Comparison of ENCODE assay signal across 14 mouse cellular contexts in the genomic region with DNA sequence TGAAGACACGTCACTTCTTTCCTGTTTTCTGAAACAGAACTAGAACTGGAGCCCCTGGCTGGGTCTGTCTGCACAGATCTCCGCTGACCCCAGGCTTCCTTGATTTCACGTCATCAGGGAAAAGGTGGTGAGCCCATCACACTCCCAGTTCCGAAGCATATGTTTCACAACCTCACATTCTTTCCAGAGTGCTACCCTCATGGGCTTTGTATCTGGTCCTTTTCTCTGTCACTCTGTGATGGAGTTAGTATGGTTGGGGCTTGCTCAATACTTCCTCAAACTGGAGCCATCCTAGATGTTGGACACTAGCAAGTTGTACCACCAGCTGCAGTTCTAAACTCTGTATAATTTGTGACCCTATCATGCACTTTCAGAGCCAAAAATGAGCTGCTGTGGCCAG.
"Had no signal": no experiment of that assay in that cellular context is flagged by ENCODE, and none has a peak within 500 bp of the region (broad histone marks: within the 10 kb centered on the region; RNA-seq: fewer than 3 reads in every experiment).

No protein-coding gene starts in this region.

- H3K9me3 ChIP-seq: limb, embryonic 15.5 days; liver, embryonic 13.5 days; midbrain, embryonic 10.5 days; neural tube, embryonic 15.5 days had no signal

- H3K27ac ChIP-seq: layer of hippocampus, adult 2 months; limb, embryonic 15.5 days; liver, embryonic 13.5 days; midbrain, embryonic 10.5 days; neural tube, embryonic 15.5 days; stomach, postnatal 0 days had no signal

- H3K4me3 ChIP-seq: layer of hippocampus, adult 2 months; limb, embryonic 15.5 days; liver, embryonic 13.5 days; midbrain, embryonic 10.5 days; myocyte; neural tube, embryonic 15.5 days had no signal

- H3K4me2 ChIP-seq: limb, embryonic 15.5 days; liver, embryonic 13.5 days; neural tube, embryonic 15.5 days had no signal

- H3K4me1 ChIP-seq: limb, embryonic 15.5 days; neural tube, embryonic 15.5 days had no signal

- DNase-seq: kidney, postnatal 10 days; kidney, postnatal 4 days; liver, embryonic 13.5 days; lung, adult 2 months; lung, postnatal 14 days; midbrain, embryonic 14.5 days; right cerebral cortex, adult 18-20 months; thymus, postnatal 4 days had no signal

- H3K9ac ChIP-seq: limb, embryonic 15.5 days; liver, embryonic 13.5 days; neural tube, embryonic 15.5 days had no signal

- H3K36me3 ChIP-seq: limb, embryonic 15.5 days; liver, embryonic 13.5 days; midbrain, embryonic 10.5 days; neural tube, embryonic 15.5 days had no signal

- H3K27me3 ChIP-seq: limb, embryonic 15.5 days; liver, embryonic 13.5 days; neural tube, embryonic 15.5 days had no signal
